Mouse (Mus musculus): ENCODE data around the gene Esr2. TPM values are rescaled to one million over a fixed set of nuclear protein-coding genes. Genes with fewer than 3 reads are reported as not detected.

Gene Esr2
- total and polyA plus RNA-seq, 3 experiments, result 0.03 TPM; not detected in 2

DNA sequence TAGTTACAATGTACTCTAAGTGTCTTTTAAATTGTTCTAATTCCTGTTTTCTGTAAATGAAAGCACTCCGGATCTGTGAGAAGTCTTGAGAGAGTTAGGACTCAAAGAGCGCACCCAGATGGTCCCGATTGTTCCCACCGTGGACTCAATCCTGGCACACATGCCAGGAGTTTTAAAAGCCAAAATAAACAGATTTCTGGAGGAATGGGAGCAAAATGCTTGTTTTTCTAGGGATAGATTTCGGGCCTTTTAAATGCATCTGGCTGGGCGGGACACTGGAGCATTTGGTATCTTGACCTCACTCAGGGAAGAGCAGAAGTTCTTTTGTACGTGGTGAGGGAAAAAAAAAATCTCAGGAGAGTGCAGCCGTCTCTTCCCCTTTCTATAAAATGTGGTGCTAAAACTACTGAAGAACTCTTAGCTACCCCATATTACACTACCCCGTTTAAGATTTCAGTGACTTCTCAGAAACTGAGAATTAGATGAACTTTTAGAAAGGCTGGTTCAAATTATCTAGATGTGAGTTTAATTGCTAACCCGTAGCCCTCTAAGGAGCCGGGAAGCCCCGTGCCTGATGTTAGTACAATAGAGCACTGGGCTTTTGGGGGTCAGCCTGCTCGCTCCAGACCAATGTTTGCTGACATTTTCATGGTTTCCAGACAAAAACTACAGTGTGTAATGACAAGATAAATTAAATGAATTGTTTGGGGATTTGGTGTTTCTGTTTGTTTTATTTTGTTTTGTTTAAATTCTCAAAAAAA lies 103.8 kb downstream of the Esr2 start:
- no peak for DNase-seq (ENCODE audit: low read depth, low spot score)

DNA sequence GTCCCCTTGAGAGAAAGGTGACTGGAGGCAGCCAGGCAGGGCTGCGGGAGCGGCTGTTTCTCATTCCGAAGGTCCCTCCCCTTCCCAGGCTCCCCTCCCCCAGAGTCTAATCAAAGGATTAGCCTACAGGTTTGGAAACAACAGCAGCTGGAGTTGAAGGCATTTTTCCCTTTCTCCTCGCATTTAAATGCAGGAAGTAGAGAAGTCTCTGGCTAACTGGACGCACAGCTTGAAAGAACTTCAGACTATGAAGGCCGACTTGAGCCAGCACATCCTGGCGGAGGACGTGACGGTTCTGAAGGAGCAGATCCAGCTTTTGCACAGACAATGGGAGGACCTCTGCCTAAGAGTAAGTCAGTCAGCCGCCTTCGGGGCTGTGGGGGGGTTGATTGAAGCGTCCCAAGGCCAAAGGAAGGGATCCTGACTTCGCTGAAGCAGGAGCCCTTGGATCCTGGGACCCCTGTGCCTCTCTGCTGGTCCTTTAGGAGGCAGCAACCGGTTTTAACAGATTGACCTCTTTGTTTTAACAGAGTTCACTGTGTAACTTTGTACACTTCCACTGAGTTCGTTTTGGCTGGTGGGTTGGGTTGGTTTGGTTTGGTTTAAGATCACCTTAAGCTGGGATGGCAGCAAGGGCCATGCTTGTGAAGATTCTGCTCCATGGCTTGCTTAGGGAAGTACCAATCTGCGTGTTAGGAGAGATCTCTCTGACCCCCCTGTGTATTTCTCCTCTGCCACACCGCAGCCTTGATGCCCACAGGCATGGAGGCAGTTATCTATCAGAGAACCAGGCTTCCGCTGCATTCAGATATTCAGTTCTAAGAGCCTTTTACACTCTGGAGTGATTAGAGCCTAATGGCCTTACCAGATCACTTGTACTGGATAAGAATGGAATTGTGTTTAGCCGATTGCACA lies 104.9 kb downstream of the Esr2 start:
- DNase-seq (ENCODE audit: low read depth, low spot score), result no peak

More for the DNA sequence above, 103.8 kb downstream of the Esr2 start:
- Histone ChIP-seq H3K36me3 (ENCODE audit: control insufficient read depth in 1 of 2, insufficient read depth in 2 of 2, low read length in 2 of 2) (no peaks in the 10 kb centered on the region), H3K27me3 (ENCODE audit: control insufficient read depth in 1 of 2, insufficient read depth in 2 of 2, low read length in 2 of 2) (peaks cover 12 to 13% of the 10 kb centered on the region in 2 experiments), H3K4me3 (ENCODE audit: control insufficient read depth in 1 of 2, insufficient read depth in 1 of 2, low read depth in 2 of 2, low read length in 2 of 2) (no peak overlapping the region), H3K79me2 (ENCODE audit: control insufficient read depth, insufficient read depth, low read length, poor library complexity) (no peaks in the 10 kb centered on the region), H3K9me3 (replicated peaks; ENCODE audit: insufficient read depth, low read length) (no peaks in the 10 kb centered on the region), H3K4me1 (ENCODE audit: control insufficient read depth in 1 of 2, insufficient read depth in 2 of 2, low read length in 2 of 2) (no peaks in the 10 kb centered on the region), H3K27ac (ENCODE audit: control insufficient read depth, low read depth, low read length) (no peak overlapping the region), H3K9ac (ENCODE audit: control insufficient read depth, low read depth, low read length, poor library complexity, severe bottlenecking) (no peak overlapping the region)
- TF ChIP-seq CHD1 (IDR thresholded peaks at IDR 0.05; ENCODE audit: low read depth, low read length) (no peak), NRF1 (IDR thresholded peaks at IDR 0.05; ENCODE audit: insufficient read depth, low read depth, low read length, poor library complexity, severe bottlenecking) (no peak), ELF1 (IDR thresholded peaks at IDR 0.05; ENCODE audit: low read depth, low read length) (no peak), RCOR1 (IDR thresholded peaks at IDR 0.05; ENCODE audit: low read depth, low read length) (no peak), SMC3 (IDR thresholded peaks at IDR 0.05; ENCODE audit: low read depth, low read length) (no peak), BHLHE40 (IDR thresholded peaks at IDR 0.05; ENCODE audit: borderline replicate concordance, low read depth, low read length) (no peak), GATA1 (IDR thresholded peaks at IDR 0.05; ENCODE audit: low read depth, low read length) (no peak), POLR2AphosphoS2 (IDR thresholded peaks at IDR 0.05; ENCODE audit: low read length) (no peak), TBP (IDR thresholded peaks at IDR 0.05; ENCODE audit: low read depth, low read length) (no peak), UBTF (IDR thresholded peaks at IDR 0.05; ENCODE audit: borderline replicate concordance, insufficient read depth, low read depth, low read length) (no peak), USF1 (IDR thresholded peaks at IDR 0.05; ENCODE audit: low read depth, low read length) (no peak)

More for the DNA sequence above, 104.9 kb downstream of the Esr2 start:
- Histone ChIP-seq H3K4me1 (ENCODE audit: control insufficient read depth in 1 of 2, insufficient read depth in 2 of 2, low read length in 2 of 2) (no peaks in the 10 kb centered on the region), H3K36me3 (ENCODE audit: control insufficient read depth in 1 of 2, insufficient read depth in 2 of 2, low read length in 2 of 2) (no peaks in the 10 kb centered on the region), H3K4me3 (ENCODE audit: control insufficient read depth in 1 of 2, insufficient read depth in 1 of 2, low read depth in 2 of 2, low read length in 2 of 2) (no peak overlapping the region), H3K9me3 (replicated peaks; ENCODE audit: insufficient read depth, low read length) (no peaks in the 10 kb centered on the region), H3K27ac (ENCODE audit: control insufficient read depth, low read depth, low read length) (no peak overlapping the region), H3K9ac (ENCODE audit: control insufficient read depth, low read depth, low read length, poor library complexity, severe bottlenecking) (no peak overlapping the region), H3K27me3 (ENCODE audit: control insufficient read depth in 1 of 2, insufficient read depth in 2 of 2, low read length in 2 of 2) (peaks cover 12 to 13% of the 10 kb centered on the region in 2 experiments), H3K79me2 (ENCODE audit: control insufficient read depth, insufficient read depth, low read length, poor library complexity) (no peaks in the 10 kb centered on the region)
- TF ChIP-seq TAL1 (IDR thresholded peaks at IDR 0.05; ENCODE audit: low read length) (no peak), ZNF384 (IDR thresholded peaks at IDR 0.05; ENCODE audit: low read depth, low read length) (no peak), CHD2 (IDR thresholded peaks at IDR 0.05; ENCODE audit: low read length) (no peak), GATA1 (IDR thresholded peaks at IDR 0.05; ENCODE audit: low read depth, low read length) (no peak), CTCF (IDR thresholded peaks at IDR 0.05 in 2 of 3, conservative IDR thresholded peaks at IDR 0.05 in 1 of 3; ENCODE audit: control insufficient read depth in 1 of 3, insufficient read depth in 1 of 3, low read depth in 2 of 3, low read length in 3 of 3, poor library complexity in 1 of 3, severe bottlenecking in 1 of 3) (no peak)

Other genes with a start within 250 kb of the Esr2 start
- 5.0 and 6.7 TPM in 2 replicates for gene Tex21, start 69.5 kb upstream of the Esr2 start, total RNA-seq (2012; rRNA removed)
- 1 to 10 TPM in 1 of 2 experiments, not detected in 1; 4.4 TPM for gene Tex21, start 69.5 kb upstream of the Esr2 start, polyA plus RNA-seq (2012; ENCODE audit: insufficient read depth in 1 of 2, insufficient read length in 2 of 2, low read depth in 1 of 2, low replicate concordance in 2 of 2, missing spikeins in 1 of 2)
- gene Mthfd1, start 78.0 kb upstream of the Esr2 start, total RNA-seq (2012; rRNA removed), result 217 and 231 TPM in 2 replicates
- 100 to 1,000 TPM in 1 of 2 experiments, not detected in 1; 208 TPM for gene Mthfd1, start 78.0 kb upstream of the Esr2 start, polyA plus RNA-seq (2012; ENCODE audit: insufficient read depth in 1 of 2, insufficient read length in 2 of 2, low read depth in 1 of 2, low replicate concordance in 2 of 2, missing spikeins in 1 of 2)
- 0.69 and 0.72 TPM in 2 replicates for gene Akap5, start 147.6 kb upstream of the Esr2 start, total RNA-seq (2012; rRNA removed)
- gene Akap5, start 147.6 kb upstream of the Esr2 start, polyA plus RNA-seq (2012; ENCODE audit: insufficient read depth in 1 of 2, insufficient read length in 2 of 2, low read depth in 1 of 2, low replicate concordance in 2 of 2, missing spikeins in 1 of 2), result under 1 TPM in 1 of 2 experiments, not detected in 1; 0.65 TPM
- 5.1 and 5.5 TPM in 2 replicates for gene Zbtb25, start 192.3 kb upstream of the Esr2 start, total RNA-seq (2012; rRNA removed)
- 10 to 100 TPM in 1 of 2 experiments, not detected in 1; 12.3 TPM for gene Zbtb25, start 192.3 kb upstream of the Esr2 start, polyA plus RNA-seq (2012; ENCODE audit: insufficient read depth in 1 of 2, insufficient read length in 2 of 2, low read depth in 1 of 2, low replicate concordance in 2 of 2, missing spikeins in 1 of 2)
- gene Zbtb1, start 193.0 kb upstream of the Esr2 start, total RNA-seq (2012; rRNA removed), result 6.3 and 7.0 TPM in 2 replicates
- gene Zbtb1, start 193.0 kb upstream of the Esr2 start, polyA plus RNA-seq (2012; ENCODE audit: insufficient read depth in 1 of 2, insufficient read length in 2 of 2, low read depth in 1 of 2, low replicate concordance in 2 of 2, missing spikeins in 1 of 2), result 1 to 10 TPM in 1 of 2 experiments, not detected in 1; 5.1 TPM
- gene Hspa2, start 226.9 kb upstream of the Esr2 start, total RNA-seq (2012; rRNA removed), result 5.3 and 6.6 TPM in 2 replicates
- gene Hspa2, start 226.9 kb upstream of the Esr2 start, polyA plus RNA-seq (2012; ENCODE audit: insufficient read depth in 1 of 2, insufficient read length in 2 of 2, low read depth in 1 of 2, low replicate concordance in 2 of 2, missing spikeins in 1 of 2), result 1 to 10 TPM in 1 of 2 experiments, not detected in 1; 9.3 TPM
- gene Ppp1r36, start 240.3 kb upstream of the Esr2 start, total RNA-seq (2012; rRNA removed), result not detected in 2 replicates
- not detected for gene Ppp1r36, start 240.3 kb upstream of the Esr2 start, polyA plus RNA-seq (2012; ENCODE audit: insufficient read depth in 1 of 2, insufficient read length in 2 of 2, low read depth in 1 of 2, low replicate concordance in 2 of 2, missing spikeins in 1 of 2)

Measured in MEL (cell line).